Mouse (Mus musculus) embryonic facial prominence, embryonic 10.5 days (tissue): ENCODE data around the gene Ifna5. TPM values are rescaled to one million over a fixed set of nuclear protein-coding genes. Genes with fewer than 3 reads are reported as not detected.

Experiments used
- DNase-seq: peaks from one replicate; pipeline ENCODE4 v3.0.0-alpha.2; 2017; ENCODE audit warnings: low spot score
- H3K27ac ChIP-seq: fragments of 300-500 bp; sonication (generic); replicated peaks from 2 replicates; pipeline ENCODE4 v1.5.1; 2016; ENCODE audit warnings: mild to moderate bottlenecking
- H3K27me3 ChIP-seq: fragments of 300-500 bp; sonication (generic); replicated peaks from 2 replicates; pipeline ENCODE4 v1.6.1; 2016; ENCODE audit warnings: low read depth, mild to moderate bottlenecking; ENCODE audit not compliant: poor library complexity, severe bottlenecking
- H3K36me3 ChIP-seq: fragments of 300-500 bp; sonication (generic); replicated peaks from 2 replicates; pipeline ENCODE4 v1.6.1; 2016; ENCODE audit warnings: mild to moderate bottlenecking, moderate library complexity
- H3K4me1 ChIP-seq: fragments of 300-500 bp; sonication (generic); 2 replicates; pipeline ENCODE4 v1.6.1; 2016
- H3K4me3 ChIP-seq: fragments of 300-500 bp; sonication (generic); 2 replicates; pipeline ENCODE4 v1.5.1; 2016; ENCODE audit warnings: mild to moderate bottlenecking, moderate library complexity
- H3K9me3 ChIP-seq: fragments of 300-500 bp; sonication (generic); 2 replicates; pipeline ENCODE4 v1.6.1; 2016; ENCODE audit warnings: mild to moderate bottlenecking
- WGBS: fragments of 180-500 bp; shearing (Covaris S2); methylation state at CpG from one replicate; pipeline ENCODE4 v1.1.7; 2016; 5-methylcytosine and 5-hydroxymethylcytosine counted together
- polyA plus RNA-seq: library from polyadenylated mRNA; unstranded; fragments of >200 nt; fragmentation: Nextera tagmentation; extraction: Ambion mirVana; gene quantifications from 2 replicates; pipeline ENCODE4 v1.2.1, GENCODE M21; 2016

Ifna5 gene
- polyA plus RNA-seq, 1 experiment from 2014 or later = not detected

- peak overlapping the region; percentile 41; the same call in 1 of the 2 replicates for H3K27ac ChIP-seq
Measured at GRCm38 (mm10) chr4:88867926-88868911, 32.9 kb downstream of the Ifna5 start.

GRCm38 (mm10) chr4:88872691-88873090 lies 37.4 kb downstream of the Ifna5 start:
- no peak overlapping the region for H3K4me3 ChIP-seq
- no peak overlapping the region for H3K27ac ChIP-seq
- no peaks in the 10 kb centered on the region for H3K36me3 ChIP-seq
- WGBS = 0% methylated on average over 2 of the region's 2 CpGs
- peaks cover 8% of the 10 kb centered on the region for H3K4me1 ChIP-seq
- no peaks in the 10 kb centered on the region for H3K9me3 ChIP-seq
- no peak for DNase-seq
- peaks cover 15% of the 10 kb centered on the region; the same call in 1 of the 2 replicates for H3K27me3 ChIP-seq

More at GRCm38 (mm10) chr4:88867926-88868911, 32.9 kb downstream of the Ifna5 start:
- DNase-seq = peak; percentile 69
- peaks cover 39% of the 10 kb centered on the region for H3K27me3 ChIP-seq
- H3K36me3 ChIP-seq = no peaks in the 10 kb centered on the region
- peaks cover 26% of the 10 kb centered on the region for H3K4me1 ChIP-seq
- 7% methylated on average over 31 of the region's 31 CpGs for WGBS
- H3K9me3 ChIP-seq = no peaks in the 10 kb centered on the region
- peak overlapping the region; percentile 68 for H3K4me3 ChIP-seq

GRCm38 (mm10) chr4:88875435-88876095 lies 40.2 kb downstream of the Ifna5 start:
- no peak for DNase-seq
- H3K36me3 ChIP-seq = no peaks in the 10 kb centered on the region
- 75% methylated on average over 4 of the region's 4 CpGs for WGBS
- H3K4me3 ChIP-seq = no peak overlapping the region
- H3K9me3 ChIP-seq = no peaks in the 10 kb centered on the region
- peaks cover 4% of the 10 kb centered on the region; the same call in 1 of the 2 replicates for H3K4me1 ChIP-seq
- H3K27me3 ChIP-seq = peaks cover 6% of the 10 kb centered on the region; the same call in 1 of the 2 replicates
- no peak overlapping the region for H3K27ac ChIP-seq

- peaks cover 4% of the 10 kb centered on the region; the same call in 1 of the 2 replicates for H3K27me3 ChIP-seq
- no peaks in the 10 kb centered on the region for H3K36me3 ChIP-seq
- WGBS = 80% methylated on average over 4 of the region's 4 CpGs
- no peaks in the 10 kb centered on the region for H3K9me3 ChIP-seq
- no peak overlapping the region for H3K27ac ChIP-seq
- no peak overlapping the region for H3K4me3 ChIP-seq
- DNase-seq = no peak
- peaks cover 4% of the 10 kb centered on the region; the same call in 1 of the 2 replicates for H3K4me1 ChIP-seq
Measured at GRCm38 (mm10) chr4:88876520-88876919, 41.2 kb downstream of the Ifna5 start.

- WGBS = 47% methylated on average over 10 of the region's 10 CpGs
Measured at GRCm38 (mm10) chr4:88878246-88878645, 42.9 kb downstream of the Ifna5 start.

GRCm38 (mm10) chr4:88878772-88879171 lies 43.4 kb downstream of the Ifna5 start:
- 79% methylated on average over 4 of the region's 4 CpGs for WGBS
- H3K9me3 ChIP-seq = no peaks in the 10 kb centered on the region
- H3K27ac ChIP-seq = no peak overlapping the region
- no peaks in the 10 kb centered on the region for H3K27me3 ChIP-seq
- DNase-seq = no peak
- H3K4me3 ChIP-seq = no peak overlapping the region
- peaks cover 4% of the 10 kb centered on the region; the same call in 1 of the 2 replicates for H3K4me1 ChIP-seq
- no peaks in the 10 kb centered on the region for H3K36me3 ChIP-seq

More at GRCm38 (mm10) chr4:88878246-88878645, 42.9 kb downstream of the Ifna5 start:
- no peaks in the 10 kb centered on the region for H3K9me3 ChIP-seq
- H3K4me1 ChIP-seq = peaks cover 4% of the 10 kb centered on the region; the same call in 1 of the 2 replicates
- DNase-seq = no peak
- no peaks in the 10 kb centered on the region for H3K36me3 ChIP-seq
- H3K27me3 ChIP-seq = no peaks in the 10 kb centered on the region
- no peak overlapping the region for H3K27ac ChIP-seq
- H3K4me3 ChIP-seq = no peak overlapping the region

- no peaks in the 10 kb centered on the region for H3K36me3 ChIP-seq
- no peak for DNase-seq
- no peak within 1 kb of the TSS for H3K27ac ChIP-seq
- H3K4me3 ChIP-seq = no peak within 1 kb of the TSS
- H3K4me1 ChIP-seq = peaks cover 4% of the 10 kb centered on the region; the same call in 1 of the 2 replicates
- H3K27me3 ChIP-seq = no peaks in the 10 kb centered on the region
- no peaks in the 10 kb centered on the region for H3K9me3 ChIP-seq
- WGBS = 87% methylated on average over 8 of the region's 8 CpGs
Measured at GRCm38 (mm10) chr4:88880101-88880500, 44.8 kb downstream of the Ifna5 start, which contains the start of gene Ifne. Gene Ifne, minus strand, starts transcription at chr4:88880201.

Other genes starting within 250 kb of the Ifna5 start
- not detected in 2 replicates for gene Ifna9, start 243.1 kb upstream of the Ifna5 start, polyA plus RNA-seq
- not detected in 2 replicates for gene Ifna12, start 232.1 kb upstream of the Ifna5 start, polyA plus RNA-seq
- not detected in 2 replicates for gene C87499, start 201.1 kb upstream of the Ifna5 start, polyA plus RNA-seq
- gene Ifna13, start 191.1 kb upstream of the Ifna5 start, polyA plus RNA-seq = not detected in 2 replicates
- not detected in 2 replicates for gene Ifna16, start 158.6 kb upstream of the Ifna5 start, polyA plus RNA-seq
- not detected in 2 replicates for gene Ifna2, start 151.6 kb upstream of the Ifna5 start, polyA plus RNA-seq
- not detected in 2 replicates for gene Ifnab, start 144.2 kb upstream of the Ifna5 start, polyA plus RNA-seq
- gene Gm26566, start 113.7 kb upstream of the Ifna5 start, polyA plus RNA-seq = 0.80 and 0.90 TPM in 2 replicates
- gene Klhl9, start 113.1 kb upstream of the Ifna5 start, polyA plus RNA-seq = 100 and 110 TPM in 2 replicates
- gene Gm13271, start 80.7 kb upstream of the Ifna5 start, polyA plus RNA-seq = not detected in 2 replicates
- gene Gm13283, start 75.4 kb upstream of the Ifna5 start, polyA plus RNA-seq = 0.14 and 0.20 TPM in 2 replicates
- not detected in 2 replicates for gene Gm13290, start 61.7 kb upstream of the Ifna5 start, polyA plus RNA-seq
- not detected in 2 replicates for gene Gm13289, start 58.6 kb upstream of the Ifna5 start, polyA plus RNA-seq
- gene Gm13272, start 55.7 kb upstream of the Ifna5 start, polyA plus RNA-seq = not detected in 2 replicates
- 0.14 TPM in 1 of 2 replicates, not detected in the other for gene Ifnz, start 53.4 kb upstream of the Ifna5 start, polyA plus RNA-seq
- not detected in 2 replicates for gene Gm13276, start 49.8 kb upstream of the Ifna5 start, polyA plus RNA-seq
- gene Gm13277, start 46.9 kb upstream of the Ifna5 start, polyA plus RNA-seq = not detected in 2 replicates
- not detected in 2 replicates for gene Gm13278, start 44.0 kb upstream of the Ifna5 start, polyA plus RNA-seq
- not detected in 2 replicates for gene Gm13275, start 41.0 kb upstream of the Ifna5 start, polyA plus RNA-seq
- gene Gm13279, start 38.1 kb upstream of the Ifna5 start, polyA plus RNA-seq = not detected in 2 replicates
- gene Gm13285, start 35.9 kb upstream of the Ifna5 start, polyA plus RNA-seq = 0.28 and 0.35 TPM in 2 replicates
- gene Gm13287, start 32.3 kb upstream of the Ifna5 start, polyA plus RNA-seq = not detected in 2 replicates
- gene Gm13288, start 30.0 kb upstream of the Ifna5 start, polyA plus RNA-seq = not detected in 2 replicates
- gene Ifna7, start 19.3 kb upstream of the Ifna5 start, polyA plus RNA-seq = not detected in 2 replicates
- gene Ifna11, start 15.6 kb upstream of the Ifna5 start, polyA plus RNA-seq = not detected in 2 replicates
- gene Ifna6, start 8.1 kb upstream of the Ifna5 start, polyA plus RNA-seq = not detected in 2 replicates
- gene Ifna4, start 6.3 kb downstream of the Ifna5 start, polyA plus RNA-seq = not detected in 2 replicates
- not detected in 2 replicates for gene Ifna1, start 14.6 kb downstream of the Ifna5 start, polyA plus RNA-seq
- not detected in 2 replicates for gene Ifne, start 44.7 kb downstream of the Ifna5 start, polyA plus RNA-seq